Mouse (Mus musculus) neural tube, embryonic 11.5 days (tissue): Measurements from ENCODE around the gene Tssk2. TPM values are rescaled to one million over a fixed set of nuclear protein-coding genes. Genes with fewer than 3 reads are reported as not detected.
A peak's percentile ranks its signal among the peaks of the same experiment; 100 is the strongest.

Experiments used
- ATAC-seq: fragments of 200-750 bp; cut with Nextera tagmentation; 2 replicates; pipeline ENCODE4 v1.8.0; 2017; ENCODE audit warnings: moderate number of reproducible peaks, mild to moderate bottlenecking, moderate TSS enrichment, moderate library complexity; ENCODE audit not compliant: insufficient read depth, low FRiP score, low TSS enrichment
- DNase-seq: peaks from one replicate; pipeline ENCODE4 v3.0.0-alpha.2; 2015; ENCODE audit warnings: low spot score
- H3K27ac ChIP-seq: fragments of 300-500 bp; sonication (generic); 2 replicates; pipeline ENCODE4 v1.5.1; 2014; ENCODE audit warnings: low read depth, mild to moderate bottlenecking, low read length
- H3K27me3 ChIP-seq: fragments of 300-500 bp; sonication (generic); 2 replicates; pipeline ENCODE4 v1.6.1; 2014; ENCODE audit warnings: mild to moderate bottlenecking, low read length, mixed read lengths; ENCODE audit not compliant: control insufficient read depth, insufficient read depth
- H3K36me3 ChIP-seq: fragments of 300-500 bp; sonication (generic); 2 replicates; pipeline ENCODE4 v1.6.1; 2014; ENCODE audit warnings: mild to moderate bottlenecking, low read length, moderate library complexity, mixed read lengths; ENCODE audit not compliant: control insufficient read depth, insufficient read depth
- H3K4me1 ChIP-seq: fragments of 300-500 bp; sonication (generic); 2 replicates; pipeline ENCODE4 v1.6.1; 2014; ENCODE audit warnings: low read length, mixed read lengths; ENCODE audit not compliant: control insufficient read depth, insufficient read depth
- H3K4me2 ChIP-seq: fragments of 300-500 bp; sonication (generic); 2 replicates; pipeline ENCODE4 v1.6.1; 2014; ENCODE audit warnings: low read depth, mild to moderate bottlenecking, moderate library complexity
- H3K4me3 ChIP-seq: fragments of 300-500 bp; sonication (generic); 2 replicates; pipeline ENCODE4 v1.5.1; 2014; ENCODE audit warnings: low read depth, low read length
- H3K9ac ChIP-seq: fragments of 300-500 bp; sonication (generic); 2 replicates; pipeline ENCODE4 v1.6.1; 2014; ENCODE audit warnings: mild to moderate bottlenecking, low read length
- H3K9me3 ChIP-seq: fragments of 300-500 bp; sonication (generic); 2 replicates; pipeline ENCODE4 v1.6.1; 2016; ENCODE audit warnings: low read length; ENCODE audit not compliant: control insufficient read depth
- WGBS: fragments of 180-500 bp; shearing (Covaris S2); extraction: QIAGEN DNeasy Blood & Tissue Kit; methylation state at CpG from one replicate; pipeline ENCODE4 v1.1.7; 2014; 5-methylcytosine and 5-hydroxymethylcytosine counted together
- polyA plus RNA-seq: library from polyadenylated mRNA; unstranded; fragments of >200 nt; fragmentation: Nextera tagmentation; extraction: Ambion mirVana; gene quantifications from 2 replicates; pipeline ENCODE4 v1.2.1, GENCODE M21; 2014

Gene Tssk2
- polyA plus RNA-seq = 0.28 TPM in 1 of 2 replicates, not detected in the other

GRCm38 (mm10) chr16:17898462-17898861 lies at the start of gene Tssk2, which contains the start of gene Dgcr2:
TSS of gene Tssk2 (plus strand) at chr16:17898637.
TSS of gene Dgcr2 (minus strand) at chr16:17898562.
- DNase-seq = no peak
- WGBS = 94% methylated on average over 14 of the region's 14 CpGs

DNA sequence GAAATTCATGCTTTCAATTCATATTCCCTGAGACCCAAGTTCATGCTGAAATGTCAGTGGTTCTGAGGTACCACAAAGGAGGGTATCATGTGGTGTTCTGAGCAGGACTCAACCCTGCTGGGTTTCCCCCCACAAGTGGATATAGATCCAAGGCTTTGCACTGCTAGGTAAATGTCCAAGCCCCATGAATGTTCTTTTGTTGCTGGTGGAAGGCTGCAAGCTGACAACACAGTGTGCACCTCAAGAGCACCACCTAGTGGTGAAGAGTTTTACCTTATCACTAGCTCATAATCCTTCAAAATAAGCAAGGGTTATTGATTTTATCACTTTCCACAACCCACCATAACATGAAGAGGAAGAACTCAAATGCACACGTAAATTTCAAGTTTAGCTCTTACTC lies 49.5 kb upstream of the Tssk2 start:
- ATAC-seq = no peak
- no peak overlapping the region for H3K27ac ChIP-seq

More at GRCm38 (mm10) chr16:17898462-17898861, at the start of gene Tssk2, which contains the start of gene Dgcr2:
- Histone ChIP-seq H3K9me3 (no peaks in the 10 kb centered on the region), H3K27me3 (no peaks in the 10 kb centered on the region), H3K36me3 (peaks cover 14% of the 10 kb centered on the region), H3K9ac (no peak within 1 kb of the TSS), H3K4me3 (no peak within 1 kb of the TSS), H3K4me2 (no peak within 1 kb of the TSS), H3K27ac (no peak within 1 kb of the TSS), H3K4me1 (no peaks in the 10 kb centered on the region)
- ATAC-seq = no peak

DNA sequence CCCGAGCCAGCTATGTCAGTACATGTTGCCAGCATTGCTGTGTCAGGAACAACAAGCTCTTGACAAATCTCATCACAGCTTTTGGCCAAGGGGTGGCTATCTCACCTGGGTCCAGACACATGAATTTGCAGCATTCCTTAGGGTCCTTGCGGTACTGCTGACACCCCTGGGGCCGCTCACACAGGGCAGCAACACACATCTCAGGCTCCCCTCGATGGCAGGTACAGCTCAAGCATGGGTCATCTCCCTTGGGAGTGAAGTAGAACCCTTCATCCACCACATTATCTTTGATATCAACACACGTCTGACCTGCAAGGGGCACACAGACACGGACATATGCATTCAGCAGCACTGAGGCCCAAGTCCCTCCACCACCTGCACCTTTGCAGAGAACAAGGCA lies 49.0 kb upstream of the Tssk2 start:
- no peak overlapping the region for H3K4me3 ChIP-seq
- 90% methylated on average over 6 of the region's 6 CpGs for WGBS
- no peak overlapping the region for H3K27ac ChIP-seq
- DNase-seq (no peak), ATAC-seq (no peak)
- no peaks in the 10 kb centered on the region for H3K27me3 ChIP-seq
- peaks cover 11% of the 10 kb centered on the region for H3K36me3 ChIP-seq
- H3K9me3 ChIP-seq = no peaks in the 10 kb centered on the region
- H3K9ac ChIP-seq = no peak overlapping the region
- no peak overlapping the region for H3K4me2 ChIP-seq
- H3K4me1 ChIP-seq = no peaks in the 10 kb centered on the region

More for the DNA sequence above, 49.5 kb upstream of the Tssk2 start:
- WGBS = 30% methylated on average over 1 of the region's 1 CpGs
- Histone ChIP-seq H3K36me3 (peaks cover 10% of the 10 kb centered on the region), H3K9me3 (no peaks in the 10 kb centered on the region), H3K27me3 (no peaks in the 10 kb centered on the region), H3K9ac (no peak overlapping the region), H3K4me3 (no peak overlapping the region), H3K4me2 (no peak overlapping the region), H3K4me1 (no peaks in the 10 kb centered on the region)
- peak; percentile 42 for DNase-seq

DNA sequence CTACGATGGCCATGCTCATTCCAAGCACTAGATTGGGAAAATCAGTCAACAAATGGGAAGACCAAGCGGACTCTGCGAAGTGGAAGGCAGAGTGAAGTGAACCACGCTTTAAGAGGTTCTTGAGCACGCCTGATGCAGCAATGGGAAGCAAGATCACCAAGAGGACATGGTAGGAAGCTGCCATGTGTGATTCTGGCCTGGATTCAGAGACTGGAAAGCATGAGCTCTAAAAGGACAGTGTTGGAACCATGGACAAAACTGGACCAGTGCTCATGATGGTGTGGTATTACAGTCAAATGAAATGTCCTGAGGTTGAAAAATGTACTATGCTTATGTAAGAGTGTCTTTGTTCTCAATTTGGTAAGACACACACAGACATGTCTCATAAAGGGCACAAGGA lies 47.1 kb upstream of the Tssk2 start:
- Histone ChIP-seq H3K27ac (no peak overlapping the region), H3K4me1 (no peaks in the 10 kb centered on the region), H3K36me3 (peaks cover 12% of the 10 kb centered on the region), H3K9me3 (no peaks in the 10 kb centered on the region), H3K4me2 (no peak overlapping the region), H3K9ac (no peak overlapping the region), H3K27me3 (no peaks in the 10 kb centered on the region), H3K4me3 (no peak overlapping the region)
- WGBS = 93% methylated on average over 5 of the region's 5 CpGs
- no peak for ATAC-seq
- no peak for DNase-seq

DNA sequence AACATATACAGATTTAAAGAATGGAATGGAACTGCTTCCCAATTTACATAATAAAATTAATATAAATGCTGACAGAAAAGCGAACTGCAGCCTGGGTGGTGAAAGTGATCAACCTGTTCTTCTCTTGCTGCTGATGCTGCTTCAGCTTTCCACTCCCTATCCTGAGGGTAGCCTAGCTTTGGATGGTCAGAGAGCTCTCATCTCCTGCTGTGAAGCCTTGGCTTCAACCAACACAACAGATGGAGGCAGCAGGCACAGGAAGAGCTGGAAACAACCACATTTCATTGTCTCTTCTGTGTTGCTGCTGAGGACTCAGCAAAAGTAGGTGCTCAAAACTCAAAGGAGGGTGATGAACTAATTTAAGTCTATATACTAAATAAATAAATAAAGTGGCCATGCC lies 46.6 kb upstream of the Tssk2 start:
- ATAC-seq = no peak
- Histone ChIP-seq H3K9me3 (no peaks in the 10 kb centered on the region), H3K36me3 (peaks cover 16% of the 10 kb centered on the region), H3K4me1 (no peaks in the 10 kb centered on the region), H3K27me3 (no peaks in the 10 kb centered on the region), H3K4me2 (no peak overlapping the region), H3K4me3 (no peak overlapping the region), H3K9ac (no peak overlapping the region), H3K27ac (no peak overlapping the region)
- no peak for DNase-seq
- WGBS = 93% methylated on average over 1 of the region's 1 CpGs

GRCm38 (mm10) chr16:17853263-17853662 lies 45.2 kb upstream of the Tssk2 start:
- H3K4me3 ChIP-seq = no peak overlapping the region
- H3K4me1 ChIP-seq = no peaks in the 10 kb centered on the region
- no peak overlapping the region for H3K9ac ChIP-seq
- peaks cover 28% of the 10 kb centered on the region for H3K36me3 ChIP-seq
- no peak overlapping the region for H3K4me2 ChIP-seq
- WGBS = 90% methylated on average over 2 of the region's 2 CpGs
- DNase-seq = no peak
- no peak overlapping the region for H3K27ac ChIP-seq
- H3K9me3 ChIP-seq = no peaks in the 10 kb centered on the region
- H3K27me3 ChIP-seq = no peaks in the 10 kb centered on the region
- ATAC-seq = no peak

DNA sequence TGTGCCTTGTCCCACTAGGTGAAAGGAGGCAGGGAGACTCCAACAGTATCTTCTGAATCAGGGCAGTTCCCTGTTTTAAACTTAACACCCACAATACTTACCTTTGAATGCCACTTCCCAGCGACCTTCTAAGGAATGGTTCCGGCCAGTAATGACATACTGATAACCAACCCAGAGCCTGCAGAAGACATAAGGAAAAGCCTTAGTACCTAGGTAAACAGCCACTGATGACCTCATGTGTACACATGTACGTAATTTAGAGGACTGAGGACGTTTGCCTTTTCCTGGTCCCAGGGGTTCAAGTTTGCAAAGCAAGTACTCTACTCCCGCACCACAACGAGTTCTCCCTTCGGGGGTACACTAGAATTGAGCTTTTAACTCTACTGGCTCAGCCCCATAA lies 41.3 kb upstream of the Tssk2 start:
- H3K27me3 ChIP-seq = no peaks in the 10 kb centered on the region
- no peak overlapping the region for H3K27ac ChIP-seq
- H3K4me1 ChIP-seq = no peaks in the 10 kb centered on the region
- no peak overlapping the region for H3K4me2 ChIP-seq
- no peaks in the 10 kb centered on the region for H3K9me3 ChIP-seq
- no peak for DNase-seq
- 93% methylated on average over 7 of the region's 7 CpGs for WGBS
- H3K36me3 ChIP-seq = peaks cover 32% of the 10 kb centered on the region
- H3K4me3 ChIP-seq = no peak overlapping the region
- H3K9ac ChIP-seq = no peak overlapping the region
- no peak for ATAC-seq

DNA sequence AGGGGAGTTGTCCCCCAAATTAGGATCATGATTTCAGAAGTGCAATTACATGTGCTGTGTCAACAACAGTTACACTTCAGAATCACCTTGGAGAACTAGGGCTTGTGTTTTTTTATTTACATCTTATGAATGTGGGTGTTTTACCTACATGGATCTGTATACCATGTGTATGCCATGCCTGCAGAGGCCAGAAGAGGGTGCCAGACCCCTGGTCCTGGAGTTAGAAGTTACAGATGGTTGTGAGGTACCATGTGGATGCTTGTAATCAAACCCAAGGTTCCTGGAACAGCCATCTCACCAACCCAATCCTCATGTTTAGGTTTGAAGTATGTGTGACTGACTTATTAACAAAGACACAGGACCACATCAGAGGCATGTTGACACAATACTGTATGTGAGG lies 39.8 kb upstream of the Tssk2 start:
- peaks cover 32% of the 10 kb centered on the region for H3K36me3 ChIP-seq
- no peaks in the 10 kb centered on the region for H3K9me3 ChIP-seq
- DNase-seq = no peak
- no peak overlapping the region for H3K27ac ChIP-seq
- H3K27me3 ChIP-seq = no peaks in the 10 kb centered on the region
- H3K4me1 ChIP-seq = no peaks in the 10 kb centered on the region
- no peak for ATAC-seq
- H3K9ac ChIP-seq = no peak overlapping the region
- H3K4me2 ChIP-seq = no peak overlapping the region
- no peak overlapping the region for H3K4me3 ChIP-seq

GRCm38 (mm10) chr16:17865293-17865692 lies 33.1 kb upstream of the Tssk2 start:
- Histone ChIP-seq H3K9ac (no peak overlapping the region), H3K4me1 (no peaks in the 10 kb centered on the region), H3K4me2 (no peak overlapping the region), H3K4me3 (no peak overlapping the region), H3K27ac (no peak overlapping the region), H3K36me3 (0 out of 2 replicates have a peak, but pooled peaks cover 5% of the 10 kb centered on the region), H3K27me3 (no peaks in the 10 kb centered on the region), H3K9me3 (no peaks in the 10 kb centered on the region)
- 96% methylated on average over 2 of the region's 2 CpGs for WGBS
- ATAC-seq (no peak), DNase-seq (no peak)
